Mouse (Mus musculus) mouse embryonic stem cell (cell line): Measurements from ENCODE around the gene Akap8.

Source experiments
- in situ Hi-C, 2 experiments: fragments of 300-500 bp; cut with MboI; formaldehyde crosslinking; loops; 1 replicate in 1 of 2; 3 replicates in 1 of 2; pipeline ENCODE4 v1.14.3; 2019 to 2020; ENCODE audit warnings: low sequenced_read_pairs in 2 of 2, low pct_unique_long_range_greater_than_20kb in 1 of 2, mixed read lengths in 1 of 2; ENCODE audit not compliant: unreplicated experiment in 1 of 2

Akap8 gene

GRCm38 (mm10) chr17:32257944-32258343, 63.1 kb downstream of the Akap8 start:
- in situ Hi-C loops = no loop called here

- in situ Hi-C loops = no loop called here
These were observed 63.6 kb downstream of the Akap8 start for GRCm38 (mm10) chr17:32257452-32257851.

- in situ Hi-C loops = no loop called here
These were observed 64.1 kb downstream of the Akap8 start for GRCm38 (mm10) chr17:32256896-32257295.
